Mouse (Mus musculus) adrenal gland, adult 2 months (tissue): Measurements from ENCODE around the gene Slc35g1. TPM values are rescaled to one million over a fixed set of nuclear protein-coding genes. Genes with fewer than 3 reads are reported as not detected.

Source experiments
- DNase-seq: peaks from one replicate; pipeline ENCODE4 v3.0.0; 2021
- polyA plus RNA-seq: library from polyadenylated mRNA; depleted of rRNA; stranded (reverse); fragments of >200 nt; gene quantifications from 2 replicates; pipeline ENCODE4 v1.2.3, GENCODE M21; 2012
- total RNA-seq, 2 experiments: library from RNA; stranded (reverse); gene quantifications; 2 replicates each; pipeline ENCODE4 v1.2.3; 2021

The Slc35g1 gene
- total and polyA plus RNA-seq, 3 experiments, result 4.8 to 25.4 (median 13.9) TPM

DNA sequence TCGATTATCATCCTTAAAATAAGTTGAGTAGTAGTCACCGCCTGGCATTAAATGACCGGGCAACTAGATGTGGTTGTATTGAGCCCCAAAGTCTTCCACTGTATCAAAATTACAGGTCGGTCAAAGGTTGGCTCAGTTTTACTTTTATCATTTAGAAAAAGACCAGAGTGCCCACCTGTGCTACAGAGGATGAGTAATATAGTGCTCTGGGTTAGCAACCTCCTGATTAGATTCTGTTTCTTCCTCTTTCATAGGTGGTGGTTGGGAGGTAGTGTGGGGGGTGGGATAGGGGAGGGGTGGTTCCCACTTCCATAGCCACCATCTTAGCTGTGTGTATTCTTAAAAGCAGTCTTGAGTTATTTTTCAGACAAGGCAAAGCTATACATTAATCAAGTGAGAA, 7.9 kb upstream of the Slc35g1 start:
- DNase-seq, result no peak

DNA sequence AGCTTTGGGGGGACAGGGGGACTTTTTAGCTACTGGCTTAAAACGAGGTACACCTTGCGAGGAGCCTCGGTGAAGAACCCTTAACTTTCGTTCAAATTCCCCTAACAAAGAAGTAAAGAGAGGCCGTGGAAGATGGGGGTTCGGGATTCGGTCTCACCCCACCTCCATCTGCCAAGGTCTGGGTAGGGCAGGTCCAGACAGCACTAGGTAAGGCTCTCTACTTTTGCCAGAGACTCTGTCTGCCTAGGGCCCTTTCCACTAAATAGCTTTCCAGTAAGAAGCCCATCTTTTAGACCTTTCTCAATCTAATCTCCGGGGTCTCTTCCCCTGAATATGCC, 822 bp downstream of the Slc35g1 start:
- no peak for DNase-seq

DNA sequence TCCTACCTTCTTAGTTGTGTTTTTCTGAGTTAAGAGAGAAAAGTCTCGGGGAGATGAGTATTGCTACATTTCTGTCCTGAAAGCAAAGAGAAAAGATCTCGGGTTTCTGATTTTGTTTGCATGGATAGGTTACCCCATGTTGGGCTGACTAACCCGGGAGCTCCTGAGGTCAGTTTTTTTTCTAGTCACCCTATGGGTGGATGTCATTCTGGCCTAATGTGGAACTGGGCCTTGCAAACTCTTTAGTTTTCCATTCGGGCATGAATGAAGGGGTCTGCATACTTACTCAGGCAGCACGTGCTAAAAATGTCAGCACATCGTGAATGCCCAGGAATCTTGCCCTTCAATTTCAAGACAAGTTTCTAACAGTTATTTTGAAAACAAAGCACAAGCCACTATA, 1.2 kb downstream of the Slc35g1 start:
- no peak for DNase-seq

DNA sequence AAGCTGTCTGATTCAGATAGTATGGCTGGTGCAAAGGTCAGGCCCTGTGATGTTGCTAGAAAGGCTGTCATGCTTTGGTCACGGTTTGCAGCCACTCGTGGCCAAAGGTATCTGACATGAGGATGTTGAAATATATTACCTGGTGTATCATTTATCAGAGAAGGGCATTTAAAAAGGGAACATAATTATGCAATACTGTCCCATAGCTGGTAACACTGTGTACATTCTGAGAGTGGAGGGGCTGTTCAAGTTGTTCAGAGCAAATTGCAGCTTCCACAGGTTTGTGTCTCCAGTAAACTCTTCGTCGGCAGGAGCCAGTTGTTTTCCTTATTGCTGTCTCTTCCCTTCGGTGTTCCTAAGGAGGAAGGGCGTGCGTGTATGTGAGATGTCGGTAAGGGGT, 3.2 kb downstream of the Slc35g1 start:
- no peak for DNase-seq

DNA sequence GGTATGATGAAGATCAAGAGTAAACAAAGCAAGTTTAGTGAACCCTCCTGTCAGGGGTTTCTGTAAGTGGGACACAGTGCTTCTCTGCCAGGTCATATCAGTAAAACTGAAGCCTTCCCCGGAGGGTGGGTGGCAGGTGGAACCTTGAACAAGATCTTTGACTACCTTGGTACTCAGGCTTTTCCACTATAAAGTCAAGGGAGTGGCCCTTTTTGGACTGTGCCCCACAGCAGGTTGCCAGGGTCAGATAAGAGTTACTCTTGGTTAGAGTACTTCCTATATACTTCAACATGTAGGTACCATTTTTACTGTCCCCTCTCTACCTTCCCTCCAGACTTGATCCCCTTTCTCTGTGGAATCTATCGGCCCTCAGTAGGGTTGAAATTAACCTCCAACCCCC, 5.1 kb downstream of the Slc35g1 start:
- DNase-seq, result no peak

DNA sequence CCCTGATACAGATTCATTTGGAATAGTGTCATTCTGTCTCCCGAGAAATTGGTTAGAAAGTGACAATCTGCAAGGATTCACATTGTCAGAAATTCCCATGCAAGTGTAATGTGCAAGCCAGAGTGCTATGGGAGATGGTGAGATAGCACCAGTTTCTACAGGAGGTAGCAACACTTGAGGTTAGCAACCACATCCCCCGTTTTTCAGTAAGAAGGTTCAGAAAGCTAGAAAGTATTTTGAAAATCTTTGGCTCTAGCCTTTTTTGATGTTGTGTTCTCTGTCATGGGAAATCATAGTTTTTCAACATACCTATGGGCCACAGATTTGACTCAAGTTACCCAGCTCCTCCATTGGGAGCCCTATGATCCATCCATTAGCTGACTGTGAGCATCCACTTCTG, 5.6 kb downstream of the Slc35g1 start:
- DNase-seq, result no peak

DNA sequence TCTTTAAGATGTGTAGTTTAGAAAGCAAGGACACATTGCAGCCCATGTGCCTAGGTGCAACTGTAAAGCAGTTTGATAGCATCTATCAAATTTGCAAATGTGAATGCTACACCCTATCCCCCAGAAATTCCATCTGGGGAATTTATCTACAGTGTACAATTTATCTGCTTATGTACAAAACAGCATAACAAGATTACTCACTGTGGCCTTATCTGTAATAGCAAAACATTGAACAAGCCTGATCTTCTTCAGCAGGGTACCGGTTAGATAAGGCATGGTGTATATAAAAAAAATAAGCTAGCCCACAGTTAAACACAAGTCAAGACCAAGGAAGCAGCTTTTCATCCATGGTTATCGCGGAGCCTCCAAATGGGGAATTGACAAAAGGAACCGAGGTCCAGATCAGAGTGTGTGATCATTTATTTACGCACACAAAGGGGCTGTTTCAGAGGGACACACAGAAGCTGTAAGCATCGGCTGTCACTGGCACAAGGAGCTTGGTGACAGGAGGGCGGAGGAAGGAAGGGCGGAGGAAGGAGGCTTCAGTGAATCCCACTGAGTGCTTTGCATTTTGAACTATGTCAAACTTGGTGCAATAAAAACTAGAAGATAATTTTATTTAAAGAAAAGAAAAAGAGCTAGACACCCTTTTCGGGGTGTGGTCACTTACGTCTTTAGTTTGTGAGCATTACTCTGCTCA, 14.7 kb downstream of the Slc35g1 start:
- no peak for DNase-seq

DNA sequence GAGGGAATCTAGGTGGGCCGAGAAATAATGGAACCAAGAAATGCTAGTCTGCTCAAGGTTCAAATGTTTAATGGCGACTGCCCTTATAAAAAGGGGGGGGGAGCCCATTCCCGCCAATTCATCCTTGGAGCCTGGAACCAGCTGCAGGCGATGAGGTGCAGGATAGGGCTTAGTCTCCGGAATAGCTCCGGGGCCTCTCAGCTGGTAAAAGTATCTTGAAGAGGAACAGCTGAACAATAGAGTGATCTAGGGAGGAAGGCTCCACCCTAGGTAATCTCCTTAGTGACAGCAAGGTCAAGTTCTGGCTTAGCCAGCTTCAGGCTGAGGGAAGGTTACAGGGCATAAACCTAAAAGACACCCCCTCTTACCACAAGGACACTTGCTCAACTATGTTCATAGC, 18.1 kb downstream of the Slc35g1 start:
- no peak for DNase-seq

DNA sequence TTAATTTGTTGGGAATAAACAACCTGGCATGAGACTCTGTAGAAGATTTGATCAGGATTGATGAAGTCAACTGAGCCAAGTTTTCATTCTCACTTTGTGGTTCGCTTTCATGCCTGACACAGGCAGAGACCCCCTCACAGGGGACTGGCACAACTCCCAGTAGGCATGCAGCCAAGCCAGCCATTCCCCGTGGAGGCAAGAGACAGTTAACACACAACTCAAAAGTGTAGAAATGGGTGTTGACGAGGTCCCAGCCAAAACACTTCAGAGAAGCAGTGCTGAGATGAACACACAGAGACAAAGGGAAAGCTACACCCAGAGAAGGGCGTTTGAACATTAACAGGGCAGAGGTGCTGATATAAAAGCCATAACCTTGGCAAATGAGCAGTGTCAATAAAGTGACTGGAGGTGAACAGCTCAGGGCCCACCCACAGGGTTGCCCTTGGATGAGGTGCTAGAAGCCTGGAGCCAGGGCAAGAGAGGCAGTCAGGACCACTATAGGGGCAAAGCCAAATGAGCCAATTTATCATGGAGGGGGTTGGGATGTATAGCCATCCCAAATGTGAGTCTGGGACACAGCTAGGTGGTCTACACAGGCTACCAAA, 23.1 kb downstream of the Slc35g1 start:
- no peak for DNase-seq

DNA sequence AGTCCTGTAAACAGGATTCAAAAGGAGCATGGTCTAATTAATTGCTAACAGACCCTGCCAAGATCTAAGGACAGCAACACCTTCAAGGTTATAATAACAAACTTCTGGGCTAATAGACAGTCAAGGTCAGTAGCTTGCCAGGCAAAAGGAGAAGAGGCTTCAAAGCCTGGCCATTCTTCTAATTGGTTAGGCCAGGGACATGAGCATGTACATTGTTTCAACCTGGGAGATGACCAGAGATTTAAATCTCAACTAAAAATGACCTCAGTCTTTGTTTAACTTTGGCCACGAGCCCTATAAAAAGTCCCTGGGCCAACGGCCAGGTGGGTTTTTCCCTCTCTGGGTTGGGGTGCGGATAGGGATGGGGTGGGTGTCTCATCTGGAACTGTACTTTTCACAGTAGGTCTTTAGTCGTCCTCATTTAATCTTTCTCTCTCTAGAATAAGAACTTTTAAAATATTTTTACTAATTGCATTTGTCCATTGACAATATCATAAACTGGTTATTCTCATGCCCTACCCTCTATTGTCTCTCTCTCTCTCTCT, 25.0 kb downstream of the Slc35g1 start:
- DNase-seq, result peak; percentile 41

DNA sequence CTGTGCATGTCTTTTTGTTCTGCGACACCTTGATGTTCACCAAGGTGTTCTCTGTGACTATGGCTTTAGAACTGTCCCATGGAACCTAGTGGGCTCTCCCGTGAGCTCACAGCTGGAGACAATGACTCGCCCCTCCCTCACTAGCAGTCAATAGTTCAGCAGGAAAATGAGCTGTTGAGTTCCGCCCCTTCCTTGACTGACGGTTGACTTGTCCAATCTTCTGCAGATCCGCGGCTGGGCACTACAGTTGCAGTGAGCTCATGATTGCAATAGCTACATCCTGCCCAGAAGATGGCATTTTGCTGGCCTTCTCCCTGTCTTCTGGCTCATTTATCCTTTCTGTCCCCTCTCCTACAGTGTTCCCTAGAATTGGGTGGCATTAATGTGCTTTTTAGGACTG, 25.7 kb downstream of the Slc35g1 start:
- peak; percentile 54 for DNase-seq

DNA sequence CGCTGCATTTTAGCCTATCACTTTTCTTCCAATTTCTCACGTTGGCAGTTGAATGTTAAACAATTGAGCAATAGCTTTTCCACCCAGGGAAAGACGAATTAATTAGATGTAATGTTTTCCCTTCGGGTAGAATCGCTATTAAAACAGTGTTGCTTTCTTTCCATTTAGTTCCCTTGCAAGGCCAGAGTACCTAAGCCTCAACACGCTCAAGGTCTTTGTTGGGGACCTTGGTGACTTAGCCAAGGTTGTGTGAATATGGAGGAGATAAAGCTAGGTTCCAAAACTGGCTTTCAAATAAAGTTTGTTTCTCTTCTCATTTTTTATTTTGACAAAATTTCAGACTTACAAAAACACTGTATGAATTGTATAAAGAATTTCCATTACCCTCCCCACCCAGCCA, 27.1 kb downstream of the Slc35g1 start:
- DNase-seq, result peak; percentile 52

DNA sequence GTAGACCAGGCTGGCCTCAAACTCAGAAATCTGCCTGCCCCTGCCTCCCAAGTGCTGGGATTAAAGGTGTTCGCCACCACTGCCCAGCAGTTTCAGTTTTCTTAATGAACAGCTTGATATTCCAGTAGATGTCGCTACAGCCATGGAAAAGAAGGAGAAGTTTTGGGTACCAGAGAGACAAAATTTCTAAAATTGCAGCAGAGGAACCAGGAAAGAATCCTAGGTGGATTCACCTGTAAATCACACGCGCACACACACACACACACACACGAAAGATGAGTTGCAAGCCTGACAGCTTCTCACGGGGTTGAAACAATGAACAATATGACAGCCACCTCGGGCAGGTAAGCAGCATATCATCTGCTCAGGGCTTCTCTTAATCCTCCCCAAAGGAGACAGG, 28.1 kb downstream of the Slc35g1 start:
- peak; percentile 25 for DNase-seq

DNA sequence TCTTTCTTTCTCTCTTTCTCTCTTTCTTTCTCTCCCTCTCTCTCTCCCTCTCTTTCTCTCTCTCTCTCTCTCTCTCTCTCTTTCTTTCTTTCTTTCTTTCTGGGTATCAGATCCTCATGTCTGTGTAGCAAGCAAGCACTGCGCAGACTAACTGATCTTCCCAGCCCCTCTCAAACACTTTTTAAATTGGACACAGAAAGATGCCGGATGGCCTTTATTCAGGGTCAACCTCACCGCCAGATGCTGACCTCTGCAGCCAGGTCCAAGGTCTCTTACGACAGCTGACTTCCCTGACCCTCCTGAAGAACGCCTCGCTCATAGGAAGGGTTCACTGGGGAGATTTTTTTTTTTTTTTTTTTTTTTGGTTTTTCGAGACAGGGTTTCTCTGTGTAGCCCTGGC, 28.8 kb downstream of the Slc35g1 start:
- DNase-seq, result no peak

DNA sequence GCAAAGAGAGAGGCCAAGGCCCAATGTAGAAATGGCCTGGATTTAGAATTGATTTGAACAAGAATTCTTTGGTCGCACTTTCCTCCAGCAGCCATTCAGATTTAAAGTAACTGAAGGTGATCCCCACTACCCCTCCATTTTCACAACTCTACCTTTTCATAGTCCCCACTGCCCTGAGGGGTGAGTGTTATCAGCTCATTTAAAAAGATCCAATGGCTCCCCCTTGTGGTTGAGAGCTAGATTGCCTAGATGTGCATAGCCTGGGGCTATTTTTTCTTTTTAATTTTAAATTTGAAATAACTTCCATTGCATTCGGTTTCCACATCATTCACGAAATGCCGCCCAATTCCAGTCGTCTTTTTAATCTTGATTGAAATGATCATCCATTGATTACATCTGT, 33.5 kb downstream of the Slc35g1 start:
- peak; percentile 35 for DNase-seq

DNA sequence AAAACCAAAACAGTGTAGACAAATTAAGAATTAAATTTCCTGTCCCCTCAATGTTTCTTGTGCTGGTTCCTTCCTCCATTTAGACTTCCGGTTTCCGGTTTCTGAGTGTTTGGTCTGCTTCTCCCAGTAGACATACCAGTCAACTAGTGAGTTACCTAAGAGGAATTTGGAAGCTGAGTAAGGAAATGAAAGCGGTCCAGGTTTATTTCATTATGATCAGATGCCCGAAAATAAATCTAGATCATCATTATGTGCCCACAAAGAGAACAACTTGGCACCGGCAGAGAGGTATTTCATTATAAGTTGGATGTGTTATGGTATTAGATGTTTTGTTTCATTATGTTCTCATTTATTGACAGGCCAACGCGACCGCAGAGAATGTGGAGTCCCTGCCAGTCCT, 34.7 kb downstream of the Slc35g1 start:
- DNase-seq, result no peak

DNA sequence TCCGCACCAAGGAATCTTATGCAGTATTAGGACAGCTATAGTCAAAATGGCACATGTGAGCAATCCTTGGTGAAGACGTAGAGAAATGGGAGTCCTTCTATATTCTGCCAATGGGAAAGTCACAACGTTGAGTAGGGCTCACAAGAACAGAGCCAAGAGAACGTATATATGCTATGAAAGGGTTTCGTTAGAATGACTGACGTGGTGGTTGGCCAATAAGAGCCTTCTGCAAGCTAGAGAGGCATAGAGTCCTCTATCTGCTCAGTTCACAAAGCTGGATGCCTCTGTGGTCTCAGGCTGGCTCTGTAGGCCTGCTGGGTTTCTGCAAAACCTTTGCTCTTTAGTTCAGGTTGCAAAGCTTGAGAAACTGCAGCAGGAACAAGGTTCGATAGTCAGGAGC, 35.5 kb downstream of the Slc35g1 start:
- DNase-seq, result no peak

DNA sequence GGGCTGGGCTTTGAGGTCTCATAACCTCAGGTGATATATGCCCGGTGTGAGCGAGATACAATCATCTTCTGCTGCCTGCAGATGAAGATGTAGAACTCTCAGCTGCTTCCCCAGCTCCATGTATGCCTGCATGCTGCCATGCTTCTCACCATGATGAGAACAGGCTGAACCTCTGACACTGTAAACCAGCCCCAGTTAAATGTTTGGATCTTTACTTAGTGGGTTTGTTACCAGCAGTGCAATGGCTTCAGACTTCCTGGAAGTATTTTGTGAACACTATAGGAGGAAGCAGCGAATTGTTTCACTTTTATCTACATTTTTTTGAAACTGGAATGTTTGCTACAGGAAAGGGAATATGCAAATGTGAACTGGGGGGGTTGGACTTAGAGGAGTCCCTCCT, 36.2 kb downstream of the Slc35g1 start:
- no peak for DNase-seq

DNA sequence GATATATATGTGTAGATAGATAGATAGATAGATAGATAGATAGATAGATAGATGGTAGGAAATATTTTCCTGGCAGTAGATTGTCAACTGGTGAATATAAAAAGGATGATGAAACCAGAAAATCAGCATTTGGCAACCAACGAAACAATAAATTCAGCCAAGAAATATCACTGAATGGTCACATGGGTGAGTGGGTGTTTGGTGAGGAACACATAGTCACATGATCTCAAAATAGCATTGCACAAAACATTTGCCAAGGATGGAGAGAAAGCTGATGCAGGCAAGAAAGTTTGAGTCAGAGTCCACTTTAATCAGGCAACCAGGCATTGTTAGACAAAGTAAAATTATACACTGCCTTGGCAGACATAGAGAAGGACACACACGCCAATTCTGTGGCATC, 37.6 kb downstream of the Slc35g1 start:
- peak; percentile 47 for DNase-seq

DNA sequence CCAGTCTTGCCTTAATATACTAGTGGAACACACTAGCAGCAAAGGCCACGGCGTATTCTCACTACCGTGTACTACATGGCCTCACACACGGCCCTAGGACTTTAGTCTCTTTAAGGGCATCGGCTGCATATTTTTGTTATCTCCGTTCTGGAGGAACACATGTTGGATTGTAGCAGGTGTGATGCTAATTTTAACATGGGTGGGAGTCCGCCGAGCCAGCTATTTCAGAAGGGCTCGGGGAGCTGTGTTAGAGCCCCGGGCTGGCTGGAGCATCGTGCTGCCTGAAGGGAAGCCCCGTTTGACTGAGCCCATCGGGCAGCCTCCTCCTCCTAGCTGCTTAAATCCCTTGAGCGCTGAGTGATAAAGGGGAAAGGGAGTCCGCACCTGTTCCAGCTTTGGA, 39.4 kb downstream of the Slc35g1 start:
- DNase-seq, result no peak

DNA sequence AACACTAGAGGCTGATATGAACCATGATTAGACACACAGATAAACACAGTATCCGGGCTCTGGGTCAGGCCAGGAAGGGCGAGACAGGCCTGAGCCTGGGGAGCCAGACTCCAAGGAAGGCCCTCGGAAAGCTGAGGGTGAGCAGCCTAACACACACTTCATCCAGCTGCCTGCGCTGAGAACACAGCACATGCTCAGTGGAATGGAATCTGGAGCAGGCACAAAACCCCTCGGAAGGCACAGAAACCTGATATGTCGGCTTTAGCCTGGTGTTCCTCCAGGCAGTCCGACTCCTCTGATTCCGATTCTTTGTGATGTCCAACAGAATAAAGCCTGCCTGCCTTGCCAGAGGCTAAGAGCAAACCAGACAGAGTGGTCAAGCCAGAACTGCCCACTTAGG, 46.1 kb downstream of the Slc35g1 start:
- no peak for DNase-seq

DNA sequence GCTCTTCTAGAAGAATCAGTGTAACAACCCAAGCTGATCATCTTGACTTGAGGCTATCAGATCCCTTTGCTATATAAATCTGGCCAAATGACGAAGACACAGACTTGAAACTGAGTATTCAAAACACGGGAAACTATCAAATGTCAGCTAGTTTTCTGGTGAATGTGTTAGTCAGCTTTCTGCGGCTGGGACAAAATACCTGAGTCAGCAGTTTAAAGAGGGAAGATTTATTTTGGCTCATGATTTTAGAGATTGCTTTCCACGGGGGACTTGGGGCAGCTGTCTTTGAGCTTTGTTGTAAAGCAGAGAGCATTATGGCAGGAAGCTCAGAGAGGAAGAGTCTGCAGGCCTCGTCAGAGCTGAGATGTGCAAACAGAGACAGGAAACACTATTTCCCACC, 50.0 kb downstream of the Slc35g1 start:
- DNase-seq, result no peak
